Mouse (Mus musculus) lung, embryonic 16.5 days (tissue): Measurements from ENCODE around the gene Fbxw11. TPM values are rescaled to one million over a fixed set of nuclear protein-coding genes. Genes with fewer than 3 reads are reported as not detected.
"Not testable (repeated sequence)": the region's sequence is repeated elsewhere in the genome, so short reads cannot be mapped to it uniquely, and the experiment has no call there.

ENCODE experiments used
- ATAC-seq: fragments of 200-750 bp; cut with Nextera tagmentation; 2 replicates; pipeline ENCODE4 v1.8.0; 2017; ENCODE audit warnings: low read depth, mild to moderate bottlenecking, moderate library complexity
- H3K27ac ChIP-seq: fragments of 300-500 bp; sonication (generic); 2 replicates; pipeline ENCODE4 v1.5.1; 2014; ENCODE audit warnings: mild to moderate bottlenecking, control low read depth, low read length
- H3K27me3 ChIP-seq: fragments of 300-500 bp; sonication (generic); 2 replicates; pipeline ENCODE4 v1.6.1; 2014; ENCODE audit warnings: low read depth, low read length, mixed read lengths; ENCODE audit not compliant: control insufficient read depth, insufficient read depth
- H3K36me3 ChIP-seq: fragments of 300-500 bp; sonication (generic); 2 replicates; pipeline ENCODE4 v1.6.1; 2014; ENCODE audit warnings: low read length; ENCODE audit not compliant: control insufficient read depth, insufficient read depth
- H3K4me1 ChIP-seq: fragments of 300-500 bp; sonication (generic); replicated peaks from 2 replicates; pipeline ENCODE4 v1.6.1; 2014; ENCODE audit warnings: low read length, mixed read lengths; ENCODE audit not compliant: control insufficient read depth, insufficient read depth
- H3K4me2 ChIP-seq: fragments of 300-500 bp; sonication (generic); 2 replicates; pipeline ENCODE4 v1.6.1; 2014; ENCODE audit warnings: low read depth, low read length, control low read depth
- H3K4me3 ChIP-seq: fragments of 300-500 bp; sonication (generic); 2 replicates; pipeline ENCODE4 v1.5.1; 2014; ENCODE audit warnings: mild to moderate bottlenecking, low read length, control low read depth
- H3K9ac ChIP-seq: fragments of 300-500 bp; sonication (generic); 2 replicates; pipeline ENCODE4 v1.6.1; 2014; ENCODE audit warnings: low read length, control low read depth
- H3K9me3 ChIP-seq: fragments of 300-500 bp; sonication (generic); 2 replicates; pipeline ENCODE4 v1.6.1; 2016; ENCODE audit warnings: low read length; ENCODE audit not compliant: control insufficient read depth
- WGBS: fragments of 180-500 bp; shearing (Covaris S2); extraction: QIAGEN DNeasy Blood & Tissue Kit; methylation state at CpG from one replicate; pipeline ENCODE4 v1.1.7; 2014; 5-methylcytosine and 5-hydroxymethylcytosine counted together
- polyA plus RNA-seq: library from polyadenylated mRNA; unstranded; fragments of >200 nt; fragmentation: Nextera tagmentation; extraction: Ambion mirVana; gene quantifications from 2 replicates; pipeline ENCODE4 v1.2.1, GENCODE M21; 2015

The Fbxw11 gene
- polyA plus RNA-seq, 1 experiment from 2014 or later, result 80.5 TPM

- H3K9ac ChIP-seq, result no peak overlapping the region
- no peak overlapping the region for H3K27ac ChIP-seq
- no peak overlapping the region for H3K4me3 ChIP-seq
- ATAC-seq, result no peak
- H3K27me3 ChIP-seq, result no peaks in the 10 kb centered on the region
- peaks cover 5% of the 10 kb centered on the region; the same call in 1 of the 2 replicates for H3K36me3 ChIP-seq
- H3K9me3 ChIP-seq, result no peaks in the 10 kb centered on the region
- 74% methylated on average over 3 of the region's 3 CpGs for WGBS
- no peaks in the 10 kb centered on the region; the same call in 1 of the 2 replicates for H3K4me1 ChIP-seq
- H3K4me2 ChIP-seq, result no peak overlapping the region
Observed at GRCm38 (mm10) chr11:32707481-32707880, 65.0 kb downstream of the Fbxw11 start.

- no peaks in the 10 kb centered on the region for H3K9me3 ChIP-seq
- no peak overlapping the region for H3K27ac ChIP-seq
- H3K4me1 ChIP-seq, result no peaks in the 10 kb centered on the region; the same call in 1 of the 2 replicates
- H3K4me3 ChIP-seq, result no peak overlapping the region
- 73% methylated on average over 14 of the region's 14 CpGs for WGBS
- H3K27me3 ChIP-seq, result no peaks in the 10 kb centered on the region
- no peak for ATAC-seq
- no peak overlapping the region for H3K4me2 ChIP-seq
- H3K9ac ChIP-seq, result no peak overlapping the region
- peaks cover 6% of the 10 kb centered on the region; the same call in 1 of the 2 replicates for H3K36me3 ChIP-seq
Observed at GRCm38 (mm10) chr11:32708739-32709501, 66.4 kb downstream of the Fbxw11 start.

- H3K27ac ChIP-seq, result no peak overlapping the region
- WGBS, result 13% methylated on average over 1 of the region's 1 CpGs
- H3K4me3 ChIP-seq, result no peak overlapping the region
- H3K4me1 ChIP-seq, result no peaks in the 10 kb centered on the region
- H3K27me3 ChIP-seq, result no peaks in the 10 kb centered on the region
- H3K4me2 ChIP-seq, result no peak overlapping the region
- ATAC-seq, result no peak
- H3K36me3 ChIP-seq, result peaks cover 6% of the 10 kb centered on the region; the same call in 1 of the 2 replicates
- H3K9me3 ChIP-seq, result no peaks in the 10 kb centered on the region
- H3K9ac ChIP-seq, result no peak overlapping the region
Observed at GRCm38 (mm10) chr11:32709563-32709962, 67.0 kb downstream of the Fbxw11 start.

GRCm38 (mm10) chr11:32714230-32714629, 71.7 kb downstream of the Fbxw11 start:
- Histone ChIP-seq H3K9ac (no peak overlapping the region), H3K4me2 (no peak overlapping the region), H3K9me3 (no peaks in the 10 kb centered on the region), H3K4me1 (no peaks in the 10 kb centered on the region), H3K36me3 (peaks cover 6% of the 10 kb centered on the region; the same call in 1 of the 2 replicates), H3K27ac (no peak overlapping the region), H3K27me3 (no peaks in the 10 kb centered on the region), H3K4me3 (no peak overlapping the region)
- WGBS, result 62% methylated on average over 5 of the region's 5 CpGs
- peak; percentile 49; the same call in 1 of the 2 replicates for ATAC-seq

- Histone ChIP-seq H3K27ac (no peak overlapping the region), H3K4me1 (no peaks in the 10 kb centered on the region), H3K9ac (no peak overlapping the region), H3K4me3 (no peak overlapping the region), H3K36me3 (peaks cover 6% of the 10 kb centered on the region; the same call in 1 of the 2 replicates), H3K27me3 (no peaks in the 10 kb centered on the region), H3K9me3 (no peaks in the 10 kb centered on the region), H3K4me2 (no peak overlapping the region)
- no peak for ATAC-seq
- WGBS, result 94% methylated on average over 2 of the region's 2 CpGs
Observed at GRCm38 (mm10) chr11:32714896-32715295, 72.4 kb downstream of the Fbxw11 start.

- Histone ChIP-seq H3K4me2 (no peak overlapping the region), H3K9me3 (no peaks in the 10 kb centered on the region), H3K36me3 (peaks cover 6% of the 10 kb centered on the region; the same call in 1 of the 2 replicates), H3K4me3 (no peak overlapping the region), H3K4me1 (no peaks in the 10 kb centered on the region), H3K9ac (no peak overlapping the region), H3K27me3 (no peaks in the 10 kb centered on the region), H3K27ac (no peak overlapping the region)
- no peak for ATAC-seq
- 84% methylated on average over 6 of the region's 6 CpGs for WGBS
Observed at GRCm38 (mm10) chr11:32715495-32715894, 73.0 kb downstream of the Fbxw11 start.

GRCm38 (mm10) chr11:32715970-32716369, 73.4 kb downstream of the Fbxw11 start:
- H3K9me3 ChIP-seq, result no peaks in the 10 kb centered on the region
- H3K4me3 ChIP-seq, result no peak overlapping the region
- WGBS, result 65% methylated on average over 5 of the region's 5 CpGs
- peaks cover 6% of the 10 kb centered on the region; the same call in 1 of the 2 replicates for H3K36me3 ChIP-seq
- H3K4me1 ChIP-seq, result no peaks in the 10 kb centered on the region
- H3K9ac ChIP-seq, result no peak overlapping the region
- ATAC-seq, result no peak
- no peak overlapping the region for H3K27ac ChIP-seq
- H3K27me3 ChIP-seq, result no peaks in the 10 kb centered on the region
- H3K4me2 ChIP-seq, result no peak overlapping the region

GRCm38 (mm10) chr11:32716876-32717275, 74.4 kb downstream of the Fbxw11 start:
- H3K4me1 ChIP-seq, result no peaks in the 10 kb centered on the region
- 74% methylated on average over 4 of the region's 4 CpGs for WGBS

GRCm38 (mm10) chr11:32717711-32718110, 75.2 kb downstream of the Fbxw11 start:
- not testable (repeated sequence) for ATAC-seq, H3K4me3 ChIP-seq, H3K9me3 ChIP-seq, H3K4me2 ChIP-seq, H3K36me3 ChIP-seq, H3K27ac ChIP-seq, H3K4me1 ChIP-seq, H3K27me3 ChIP-seq, H3K9ac ChIP-seq
- WGBS, result 86% methylated on average over 9 of the region's 9 CpGs

More at GRCm38 (mm10) chr11:32716876-32717275, 74.4 kb downstream of the Fbxw11 start:
- H3K36me3 ChIP-seq, result peaks cover 4% of the 10 kb centered on the region; the same call in 1 of the 2 replicates
- H3K9me3 ChIP-seq, result no peaks in the 10 kb centered on the region
- no peak overlapping the region for H3K27ac ChIP-seq
- no peak overlapping the region for H3K4me3 ChIP-seq
- no peak overlapping the region for H3K9ac ChIP-seq
- no peak for ATAC-seq
- H3K4me2 ChIP-seq, result no peak overlapping the region
- no peaks in the 10 kb centered on the region for H3K27me3 ChIP-seq
